In the genomic region with DNA sequence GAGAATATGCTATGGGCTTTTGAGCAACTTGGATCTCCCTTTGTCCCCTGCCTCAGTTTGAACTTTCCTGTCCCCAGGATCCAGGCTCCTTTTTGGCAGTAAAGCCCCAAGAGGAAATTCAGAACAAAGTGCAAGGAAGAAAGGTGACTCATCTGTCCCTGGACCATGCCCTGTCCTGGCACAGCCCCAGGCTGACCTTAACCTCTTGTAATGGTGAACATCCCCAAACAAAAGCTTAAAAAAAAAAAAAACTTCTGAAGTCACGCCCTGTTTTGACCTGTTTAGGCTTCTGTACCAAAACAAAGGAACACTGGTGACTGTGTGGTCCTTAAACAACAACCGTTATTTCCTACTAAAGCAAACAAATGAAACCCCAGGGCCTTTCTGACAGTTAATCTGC, we compare ENCODE assay signal across 11 mouse cellular contexts. TPM values are rescaled to one million over a fixed set of nuclear protein-coding genes. Genes with fewer than 3 reads are reported as not detected.
A peak's percentile ranks its signal among the peaks of the same experiment; 100 is the strongest.
DNase-seq lines count a peak whose midpoint lies in the region; ATAC-seq and TF ChIP-seq lines count a peak whose summit lies in the region.
"Had no signal": no experiment of that assay in that cellular context is flagged by ENCODE, and none has a peak within 500 bp of the region (broad histone marks: within the 10 kb centered on the region; RNA-seq: fewer than 3 reads in every experiment).

No protein-coding gene starts in this region.

- no peak overlapping the region for H3K9ac ChIP-seq in lung, embryonic 14.5 days
- no peak overlapping the region for H3K9ac ChIP-seq in midbrain, embryonic 16.5 days (ENCODE audit: low read depth, low read length)
- no peak overlapping the region for H3K9ac ChIP-seq in hindbrain, postnatal 0 days (replicated peaks; ENCODE audit: low read length)

- no peaks in the 10 kb centered on the region for H3K36me3 ChIP-seq in lung, embryonic 14.5 days (ENCODE audit: insufficient read depth)
- no peaks in the 10 kb centered on the region for H3K36me3 ChIP-seq in midbrain, embryonic 16.5 days (ENCODE audit: control insufficient read depth, insufficient read depth, low read length)
- no peaks in the 10 kb centered on the region for H3K36me3 ChIP-seq in hindbrain, postnatal 0 days (ENCODE audit: insufficient read depth, low read length)

- H3K4me1 ChIP-seq in lung, embryonic 14.5 days (ENCODE audit: insufficient read depth), result no peaks in the 10 kb centered on the region
- H3K4me1 ChIP-seq in lung, adult 2 months (ENCODE audit: control insufficient read depth, insufficient read depth, low read length), result peaks cover 5% of the 10 kb centered on the region
- H3K4me1 ChIP-seq in midbrain, embryonic 16.5 days (ENCODE audit: control insufficient read depth, insufficient read depth, low read length), result no peaks in the 10 kb centered on the region
- no peaks in the 10 kb centered on the region for H3K4me1 ChIP-seq in hindbrain, postnatal 0 days (ENCODE audit: insufficient read depth, low read length)

- intact Hi-C loops in heart, postnatal 36 days (cut with DNase I), result no loop called here

- 52% methylated on average over 2 of the region's 2 CpGs for WGBS in lung, embryonic 14.5 days
- WGBS in lung, adult 2 months, result 37% methylated on average over 2 of the region's 2 CpGs
- 59% methylated on average over 2 of the region's 2 CpGs for WGBS in midbrain, embryonic 16.5 days
- WGBS in hindbrain, postnatal 0 days, result 51% methylated on average over 2 of the region's 2 CpGs

- H3K4me2 ChIP-seq in lung, embryonic 14.5 days, result no peak overlapping the region
- H3K4me2 ChIP-seq in midbrain, embryonic 16.5 days (ENCODE audit: low read length), result no peak overlapping the region
- no peak overlapping the region for H3K4me2 ChIP-seq in hindbrain, postnatal 0 days (ENCODE audit: low read depth, low read length)

- H3K4me3 ChIP-seq in lung, embryonic 14.5 days (ENCODE audit: low read depth, low read length), result no peak overlapping the region
- no peak overlapping the region for H3K4me3 ChIP-seq in lung, adult 2 months (replicated peaks; ENCODE audit: extremely low read depth, low read depth, low read length)
- H3K4me3 ChIP-seq in midbrain, embryonic 16.5 days (ENCODE audit: low read depth, low read length), result no peak overlapping the region
- H3K4me3 ChIP-seq in hindbrain, postnatal 0 days (ENCODE audit: low read length), result no peak overlapping the region

- H3K27ac ChIP-seq in lung, embryonic 14.5 days (ENCODE audit: low read depth), result no peak overlapping the region
- H3K27ac ChIP-seq in midbrain, embryonic 16.5 days (ENCODE audit: low read length), result no peak overlapping the region
- no peak overlapping the region for H3K27ac ChIP-seq in hindbrain, postnatal 0 days
- H3K27ac ChIP-seq: macrophage had no signal

- TF ChIP-seq POLR2A in lung, adult 2 months (IDR thresholded peaks at IDR 0.05; ENCODE audit: borderline replicate concordance, extremely low read depth, low read depth, low read length), result no peak

- no peaks in the 10 kb centered on the region for H3K9me3 ChIP-seq in lung, embryonic 14.5 days (ENCODE audit: low read depth, low read length)
- no peaks in the 10 kb centered on the region for H3K9me3 ChIP-seq in midbrain, embryonic 16.5 days (replicated peaks; ENCODE audit: control insufficient read depth, low read length, poor library complexity, severe bottlenecking)
- no peaks in the 10 kb centered on the region for H3K9me3 ChIP-seq in hindbrain, postnatal 0 days (ENCODE audit: low read length)

- DNase-seq in lung, embryonic 14.5 days, result peak; percentile 3
- no peak for DNase-seq in lung, adult 2 months
- DNase-seq in adrenal gland, postnatal 10 days, result peak; percentile 63
- DNase-seq in heart, postnatal 36 days, result peak; percentile 54 to 64
- peak; percentile 11 to 40 for DNase-seq in lung, postnatal 4 days
- no peak for DNase-seq in cerebellum, adult 11 months
- DNase-seq in hindbrain, postnatal 0 days (ENCODE audit: low spot score), result no peak
- DNase-seq: cerebellum, postnatal 36 days; thymus, postnatal 36 days had no signal

- TF ChIP-seq CTCF in lung, embryonic 14.5 days (IDR thresholded peaks at IDR 0.05; ENCODE audit: low read depth), result no peak
- no peak for TF ChIP-seq CTCF in lung, adult 2 months (IDR thresholded peaks at IDR 0.05; ENCODE audit: insufficient read depth, low read length)
- TF ChIP-seq CTCF in hindbrain, postnatal 0 days (IDR thresholded peaks at IDR 0.05; ENCODE audit: low read depth), result no peak

- no peak; the same call in 1 of the 2 replicates for ATAC-seq in lung, embryonic 14.5 days (ENCODE audit: insufficient read depth)
- no peak for ATAC-seq in midbrain, embryonic 16.5 days
- no peak for ATAC-seq in hindbrain, postnatal 0 days

- H3K27me3 ChIP-seq in lung, embryonic 14.5 days (ENCODE audit: insufficient read depth, low read length), result no peaks in the 10 kb centered on the region
- no peaks in the 10 kb centered on the region for H3K27me3 ChIP-seq in midbrain, embryonic 16.5 days (ENCODE audit: control insufficient read depth, insufficient read depth, low read depth, low read length)
- H3K27me3 ChIP-seq in hindbrain, postnatal 0 days (ENCODE audit: insufficient read depth, low read length), result no peaks in the 10 kb centered on the region

RNA-seq across cellular contexts. Expression of a gene that starts 45.5 kb away (rescaled TPM):
- 7.3 and 7.8 TPM in 2 replicates for polyA plus RNA-seq in lung, embryonic 14.5 days (2014; fragmentation: Nextera tagmentation; extraction: Ambion mirVana)
- 4.1 and 6.7 TPM in 2 replicates for polyA plus RNA-seq in lung, adult 2 months (2012; rRNA removed)
- total RNA-seq in adrenal gland, postnatal 10 days (2021), result 10 to 100 TPM; 26.7 to 48.0 TPM
- total RNA-seq in heart, postnatal 36 days (2021), result 10 to 100 TPM in 1 of 2 experiments, 1 to 10 TPM in 1; 9.2 to 14.5 TPM
- 19.1 and 19.8 TPM in 2 replicates for polyA plus RNA-seq in midbrain, embryonic 16.5 days (2015; fragmentation: Nextera tagmentation; extraction: Ambion mirVana)
- 11.5 and 14.7 TPM in 2 replicates for total RNA-seq in hindbrain, postnatal 0 days (2014; rRNA removed)
- polyA plus RNA-seq in hindbrain, postnatal 0 days (2015; fragmentation: Nextera tagmentation; extraction: Ambion mirVana), result 8.5 and 9.2 TPM in 2 replicates

RNA-seq across cellular contexts. Expression of a gene that starts 45.9 kb away (rescaled TPM):
- 5.5 and 6.2 TPM in 2 replicates for polyA plus RNA-seq in lung, embryonic 14.5 days (2014; fragmentation: Nextera tagmentation; extraction: Ambion mirVana)
- 1.3 and 3.0 TPM in 2 replicates for polyA plus RNA-seq in lung, adult 2 months (2012; rRNA removed)
- total RNA-seq in adrenal gland, postnatal 10 days (2021), result 1 to 10 TPM; 7.2 to 7.5 TPM
- total RNA-seq in heart, postnatal 36 days (2021), result 1 to 10 TPM; 7.9 to 9.0 TPM
- 22.3 and 23.8 TPM in 2 replicates for polyA plus RNA-seq in midbrain, embryonic 16.5 days (2015; fragmentation: Nextera tagmentation; extraction: Ambion mirVana)
- total RNA-seq in hindbrain, postnatal 0 days (2014; rRNA removed), result 7.8 and 9.0 TPM in 2 replicates
- 21.9 and 24.8 TPM in 2 replicates for polyA plus RNA-seq in hindbrain, postnatal 0 days (2015; fragmentation: Nextera tagmentation; extraction: Ambion mirVana)

Comparison
In these comparisons a context has a peak if more than half of its experiments do, and no peak if none do; other contexts are left out.
1. DNase-seq: peak in lung, embryonic 14.5 days (single experiment), adrenal gland, postnatal 10 days (single experiment), heart, postnatal 36 days (2 of 2) and lung, postnatal 4 days (2 of 2); none in lung, adult 2 months (single experiment), cerebellum, adult 11 months (single experiment) and hindbrain, postnatal 0 days (single experiment).